Mouse (Mus musculus) spleen, postnatal 36 days (tissue): ENCODE results near the gene Pheta1.

Source experiments
- DNase-seq, 2 experiments: peaks; one replicate each; pipeline ENCODE4 v3.0.0; 2022; ENCODE audit warnings: low spot score in 2 of 2, mixed read lengths in 1 of 2

The Pheta1 gene

DNA sequence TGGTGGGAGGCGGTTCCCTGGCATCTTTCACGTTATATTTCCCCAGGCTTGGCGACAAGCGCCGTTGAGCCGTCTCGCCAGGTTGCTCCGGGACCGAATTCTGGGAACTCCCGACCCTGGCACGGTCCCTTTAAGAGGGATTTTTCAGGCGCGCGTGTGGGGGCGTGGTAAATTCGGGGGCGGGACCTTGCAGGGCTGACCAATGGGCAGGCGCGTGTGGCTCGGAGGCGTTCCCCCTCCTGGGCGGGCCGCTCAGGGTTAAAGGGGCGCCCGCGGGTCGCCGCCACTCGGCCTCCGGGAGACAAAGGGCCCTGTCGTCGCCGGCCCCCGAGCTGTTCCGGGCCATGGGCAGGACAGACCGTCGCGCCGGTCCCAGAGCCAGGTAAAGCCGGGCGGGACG is at the start of gene Pheta1:
Gene Pheta1, plus strand, starts transcription at position 242 of the 400 bp plus-strand sequence.
- peak; percentile 83 to 88 for DNase-seq

GRCm38 (mm10) chr5:121807186-121807585 is 41.6 kb upstream of the Pheta1 start:
- no peak for DNase-seq

GRCm38 (mm10) chr5:121808202-121808601 is 40.6 kb upstream of the Pheta1 start:
- no peak for DNase-seq

GRCm38 (mm10) chr5:121809667-121810224 is 39.0 kb upstream of the Pheta1 start:
- no peak for DNase-seq

- DNase-seq, result no peak
These were observed 38.2 kb upstream of the Pheta1 start for GRCm38 (mm10) chr5:121810331-121811151.

- DNase-seq, result no peak
These were observed 37.3 kb upstream of the Pheta1 start for GRCm38 (mm10) chr5:121811485-121811931.

- DNase-seq, result no peak
These were observed 36.1 kb upstream of the Pheta1 start for GRCm38 (mm10) chr5:121812526-121813243.

GRCm38 (mm10) chr5:121813744-121814143 is 35.0 kb upstream of the Pheta1 start:
- DNase-seq, result no peak

- DNase-seq, result peak; percentile 73 to 80
These were observed 33.7 kb upstream of the Pheta1 start for GRCm38 (mm10) chr5:121815067-121815466.

- no peak for DNase-seq
These were observed 32.9 kb upstream of the Pheta1 start for GRCm38 (mm10) chr5:121815867-121816380.

DNA sequence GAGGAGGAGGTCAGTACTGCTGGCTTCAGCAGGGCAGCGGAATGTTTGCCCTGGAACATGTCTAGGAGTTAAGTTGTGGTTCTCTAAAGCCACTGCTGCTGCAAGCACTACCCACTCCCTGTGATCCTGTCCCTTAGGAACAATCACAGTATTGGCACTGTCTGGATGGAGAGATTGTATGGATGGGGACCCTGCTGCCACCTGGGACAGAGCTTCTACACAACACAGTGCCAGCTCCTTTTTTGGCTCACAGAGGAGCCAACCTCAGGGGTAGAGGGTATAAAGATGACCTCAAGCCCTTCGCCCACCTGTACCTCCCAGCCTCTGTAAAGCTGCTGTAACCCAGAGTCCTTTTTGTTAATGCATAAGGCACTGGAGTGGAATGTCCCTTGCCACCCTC is 32.2 kb upstream of the Pheta1 start:
- DNase-seq, result no peak

DNA sequence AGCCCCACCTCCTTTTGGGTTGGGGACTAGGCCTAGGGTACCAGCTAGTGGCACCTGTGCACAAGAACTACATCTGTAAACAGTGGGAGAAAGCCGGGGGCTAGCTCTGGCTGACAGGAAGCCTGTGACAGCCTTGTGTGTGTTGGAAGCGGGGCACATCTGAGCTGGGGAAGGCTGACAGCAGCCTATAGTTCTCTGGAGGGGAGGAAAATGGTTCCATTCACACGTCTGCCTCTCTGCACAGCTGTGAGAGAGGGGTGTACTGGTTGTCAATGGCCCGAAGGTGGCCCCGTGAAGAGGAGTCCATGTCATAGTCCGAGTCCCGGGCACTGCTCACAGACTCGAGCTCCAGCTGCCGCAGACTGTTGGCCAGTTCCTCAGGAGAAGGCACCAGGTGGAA is 31.2 kb upstream of the Pheta1 start:
- DNase-seq, result no peak

DNA sequence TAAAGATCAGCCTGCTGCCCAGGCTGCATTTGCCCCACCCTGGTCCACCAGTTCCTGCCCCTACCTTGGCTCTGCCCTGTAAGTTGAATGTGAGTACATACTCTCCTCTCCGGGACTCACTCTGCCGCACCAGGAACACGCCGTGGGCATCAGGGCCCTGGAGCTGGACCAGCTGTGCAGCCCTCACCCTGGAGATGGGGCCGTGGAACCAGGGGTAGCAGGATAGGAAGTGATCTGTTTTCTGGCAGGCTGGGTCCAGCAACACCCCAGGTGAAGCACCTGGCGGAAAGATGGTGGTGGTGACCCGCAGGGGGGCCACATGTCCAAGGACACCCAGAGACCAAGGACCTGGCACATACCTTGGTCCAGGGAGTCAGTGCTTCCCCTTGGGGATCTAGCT is 30.4 kb upstream of the Pheta1 start:
- DNase-seq, result no peak

DNA sequence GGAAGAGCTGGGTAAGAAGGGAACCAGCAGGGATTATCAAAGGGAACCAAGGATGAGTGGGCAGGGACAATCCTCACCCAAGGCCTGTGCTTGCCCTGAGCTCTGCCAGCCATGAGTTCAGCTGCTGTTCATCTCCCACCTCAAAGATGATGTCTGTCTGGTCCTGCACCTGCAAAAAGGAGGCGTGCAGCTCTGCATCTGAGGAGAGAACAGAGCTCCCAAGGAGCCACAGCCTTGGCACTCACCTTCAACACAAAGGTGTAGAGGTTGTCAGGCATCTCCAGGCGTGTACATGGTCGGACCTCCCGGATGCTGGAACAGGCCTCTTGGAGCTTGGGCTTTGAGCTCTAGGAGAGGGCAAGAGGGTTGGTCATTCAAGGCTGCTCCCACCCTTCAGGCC is 29.9 kb upstream of the Pheta1 start:
- DNase-seq, result no peak

GRCm38 (mm10) chr5:121819559-121819958 is 29.2 kb upstream of the Pheta1 start:
- DNase-seq, result no peak

- DNase-seq, result no peak
These were observed 28.6 kb upstream of the Pheta1 start for GRCm38 (mm10) chr5:121820161-121820560.

- no peak for DNase-seq
These were observed 28.1 kb upstream of the Pheta1 start for GRCm38 (mm10) chr5:121820657-121821056.

DNA sequence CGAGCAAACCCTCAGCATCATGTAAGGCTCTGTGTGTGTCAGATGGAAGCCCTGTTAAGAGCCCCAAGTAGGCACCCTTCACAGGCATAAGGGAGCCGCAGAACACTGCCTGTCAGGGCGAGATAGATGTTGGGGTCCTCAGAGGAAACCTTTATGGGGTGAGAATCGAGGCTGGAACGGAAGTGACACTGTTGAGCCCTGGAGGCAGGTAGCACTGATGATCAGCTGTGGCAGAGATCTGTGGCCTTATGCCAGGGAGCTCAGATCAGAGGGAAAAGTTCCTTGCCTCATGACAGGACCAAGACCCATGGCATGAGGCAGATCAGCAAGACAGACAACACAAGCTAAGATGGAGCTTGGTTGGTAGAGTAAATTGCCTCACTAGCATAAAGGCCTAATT is 27.7 kb upstream of the Pheta1 start:
- DNase-seq, result no peak

GRCm38 (mm10) chr5:121821552-121821951 is 27.2 kb upstream of the Pheta1 start:
- no peak for DNase-seq

- DNase-seq, result no peak
These were observed 25.8 kb upstream of the Pheta1 start for GRCm38 (mm10) chr5:121822786-121823505.

DNA sequence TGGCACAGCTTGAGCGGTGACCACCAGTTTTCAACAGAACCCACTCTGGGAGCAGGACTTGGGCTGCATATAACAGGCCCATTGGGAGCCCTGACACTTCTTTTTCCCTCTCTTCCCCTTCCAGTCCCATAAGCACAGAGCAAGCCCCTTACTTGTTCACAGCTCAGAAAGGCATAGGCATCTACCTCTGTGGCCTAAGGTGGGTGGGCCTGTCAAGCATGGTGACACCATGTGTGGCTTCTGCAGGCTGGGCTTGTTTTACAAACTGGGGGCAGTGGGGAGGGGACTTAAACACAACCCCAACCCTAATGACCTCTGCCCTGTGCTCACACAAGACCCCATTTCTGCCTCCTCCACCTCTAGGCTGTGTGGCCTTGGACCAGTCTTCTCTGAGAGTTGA is 25.1 kb upstream of the Pheta1 start:
- no peak for DNase-seq

- DNase-seq, result peak in 1 of 2 experiments; percentile 58
These were observed 24.7 kb upstream of the Pheta1 start for GRCm38 (mm10) chr5:121824121-121824520.
